Mouse (Mus musculus) heart, adult 8-10 months (tissue): ENCODE results near the gene Smim5. TPM values are rescaled to one million over a fixed set of nuclear protein-coding genes. Genes with fewer than 3 reads are reported as not detected.
"Not testable (repeated sequence)": the region's sequence is repeated elsewhere in the genome, so short reads cannot be mapped to it uniquely, and the experiment has no call there.

Experiments
- DNase-seq: peaks from one replicate; pipeline ENCODE4 v3.0.0; 2022; ENCODE audit warnings: low spot score
- total RNA-seq, 4 experiments: library from RNA; stranded (reverse); gene quantifications; 2 replicates each; pipeline ENCODE4 v1.2.4; 2022

The Smim5 gene
- total RNA-seq: 10 to 100 TPM; 11.0 to 28.2 (median 14.6) TPM

- DNase-seq: peak; percentile 69
These were observed at the start of gene Smim5 for GRCm38 (mm10) chr11:115899486-115900266. TSS of gene Smim5 (plus strand) at chr11:115899966.

DNA sequence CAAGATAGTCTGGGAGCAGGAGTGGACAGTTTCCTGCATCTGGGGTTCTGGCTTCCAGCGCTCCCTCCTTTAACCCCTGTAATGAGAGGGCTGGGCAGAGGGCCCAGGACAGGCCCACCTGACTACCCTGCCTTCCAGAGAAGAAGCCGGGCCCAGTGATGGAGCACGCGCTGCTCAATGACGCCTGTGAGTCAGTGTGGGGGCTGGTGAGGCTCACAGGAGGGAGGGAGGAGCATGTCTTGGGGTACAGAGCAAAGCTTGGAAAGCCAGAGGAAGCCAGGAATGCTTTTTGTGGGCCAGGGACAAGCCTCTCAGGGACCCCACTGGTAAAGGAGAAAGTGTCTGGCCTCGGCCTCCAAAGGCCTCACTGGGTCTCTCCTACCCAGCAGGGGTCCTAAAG, 45.1 kb upstream of the Smim5 start:
- no peak for DNase-seq

GRCm38 (mm10) chr11:115857146-115857545, 42.6 kb upstream of the Smim5 start:
- DNase-seq: not testable (repeated sequence)

DNA sequence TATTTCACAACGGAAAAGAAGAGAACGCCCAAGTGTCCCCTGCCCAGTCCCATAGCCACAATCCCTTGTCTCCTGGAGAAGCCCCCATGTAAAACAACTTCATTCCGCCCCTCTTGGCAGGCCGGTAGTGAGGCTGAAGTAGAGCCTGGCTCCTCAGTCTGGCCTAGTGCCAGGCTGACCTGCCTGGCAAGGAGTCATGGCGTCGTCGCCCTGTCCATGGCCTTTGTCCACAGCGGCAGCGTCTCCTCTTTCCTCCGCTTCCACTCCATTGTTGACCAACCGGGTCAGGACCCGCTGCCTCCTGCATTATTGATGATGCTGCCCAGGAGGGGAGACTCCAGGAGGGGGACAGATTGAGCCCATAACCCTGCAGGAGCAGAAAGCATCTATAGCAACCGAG, 41.8 kb upstream of the Smim5 start:
- DNase-seq: no peak

GRCm38 (mm10) chr11:115858354-115858753, 41.4 kb upstream of the Smim5 start, which contains the start of gene Myo15b:
TSS of gene Myo15b (plus strand) at chr11:115858406.
- no peak for DNase-seq

GRCm38 (mm10) chr11:115859143-115859945, 40.4 kb upstream of the Smim5 start:
- peak; percentile 69 for DNase-seq

- DNase-seq: no peak
These were observed 35.9 kb upstream of the Smim5 start for GRCm38 (mm10) chr11:115863895-115864294.

DNA sequence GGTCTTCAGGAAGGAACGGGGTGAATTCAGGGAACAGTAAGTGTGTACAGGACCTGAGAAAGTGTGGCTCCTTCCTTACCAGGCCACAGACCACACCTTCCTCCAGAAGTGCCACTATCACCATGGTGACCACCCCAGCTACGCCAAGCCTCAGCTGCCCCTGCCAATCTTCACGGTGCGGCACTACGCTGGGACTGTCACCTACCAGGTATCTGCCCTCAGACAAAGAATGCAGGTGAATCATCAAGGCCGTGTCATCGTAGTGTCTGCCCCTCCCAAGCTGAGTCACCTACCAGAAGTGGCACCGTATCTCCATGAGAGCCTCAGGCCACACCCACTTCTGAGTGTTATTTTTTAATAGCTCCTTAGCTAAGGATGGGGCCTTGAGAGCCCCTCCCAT, 30.4 kb upstream of the Smim5 start:
- no peak for DNase-seq

GRCm38 (mm10) chr11:115872437-115872836, 27.3 kb upstream of the Smim5 start:
- DNase-seq: no peak

DNA sequence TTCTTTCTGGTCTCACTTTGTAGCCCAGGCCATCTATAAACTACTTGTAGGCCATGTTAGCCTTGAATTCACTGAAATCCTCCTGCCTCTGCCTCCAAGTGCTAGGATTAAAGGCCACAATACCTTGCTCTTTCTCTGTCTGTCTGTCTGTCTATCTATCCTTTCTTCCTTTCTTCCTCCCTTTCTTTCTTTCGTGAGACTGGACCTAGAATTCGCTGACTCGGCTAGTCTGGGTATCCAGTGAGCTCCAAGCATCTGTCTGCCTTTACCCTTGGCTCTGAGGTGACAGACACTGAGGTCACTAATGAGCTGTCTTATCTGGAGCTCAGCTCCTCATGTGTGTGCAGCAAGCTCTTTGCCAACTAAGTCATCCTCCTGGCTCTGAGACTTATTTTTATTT, 23.8 kb upstream of the Smim5 start:
- DNase-seq: no peak

GRCm38 (mm10) chr11:115876438-115876837, 23.3 kb upstream of the Smim5 start:
- no peak for DNase-seq

DNA sequence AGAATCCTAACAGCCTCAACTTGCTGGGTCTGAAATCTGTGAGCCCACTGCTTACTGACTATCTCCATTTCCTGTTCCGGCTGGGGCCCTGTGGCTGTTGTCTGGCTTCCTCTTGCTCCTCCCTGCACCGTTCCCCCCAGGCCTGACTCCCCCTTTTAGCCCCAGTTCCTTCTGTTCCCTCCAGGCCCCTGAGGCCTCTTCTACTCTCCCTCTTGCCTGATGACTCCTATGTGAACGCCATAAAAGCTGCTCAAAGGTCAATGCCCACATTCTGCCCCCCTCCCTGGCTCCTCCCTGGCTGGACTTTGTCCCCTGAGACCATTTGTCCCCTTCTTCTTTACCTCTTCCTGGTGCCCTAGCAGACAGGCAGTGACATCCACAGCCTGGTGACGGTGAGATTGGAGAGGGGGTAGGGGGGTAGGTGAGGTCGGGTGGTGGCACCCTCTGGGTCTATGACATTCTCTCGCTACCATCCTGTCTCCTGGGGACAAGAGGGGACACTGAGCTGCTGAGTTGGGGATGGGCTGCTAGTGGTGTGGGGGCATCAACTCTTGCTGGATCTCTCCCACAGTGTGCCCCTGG, 22.5 kb upstream of the Smim5 start:
- DNase-seq: no peak

GRCm38 (mm10) chr11:115878071-115878470, 21.7 kb upstream of the Smim5 start:
- DNase-seq: no peak

- no peak for DNase-seq
These were observed 18.8 kb upstream of the Smim5 start for GRCm38 (mm10) chr11:115881002-115881401.

- DNase-seq: no peak
These were observed 16.5 kb upstream of the Smim5 start for GRCm38 (mm10) chr11:115883251-115883650.

DNA sequence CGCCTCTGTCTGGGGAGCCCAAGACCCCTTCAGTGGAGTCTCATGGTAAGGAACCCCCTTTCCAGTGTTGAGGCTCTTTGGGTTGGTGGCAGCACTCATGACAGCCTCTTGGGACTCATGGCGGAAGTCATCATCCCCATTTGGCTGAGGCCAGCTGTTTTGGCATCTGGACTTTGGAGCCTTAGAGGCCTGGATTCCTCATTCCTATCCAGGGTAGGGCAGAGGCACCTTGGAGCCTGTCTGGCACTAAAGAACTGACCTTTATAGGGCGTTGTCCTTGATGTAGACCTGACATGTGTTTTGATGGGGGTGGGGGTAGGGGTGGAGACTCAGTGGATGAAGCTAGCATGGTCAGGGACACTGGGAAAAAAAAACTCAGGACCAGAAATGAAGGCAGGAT, 15.4 kb upstream of the Smim5 start:
- no peak for DNase-seq

- no peak for DNase-seq
These were observed 14.5 kb upstream of the Smim5 start for GRCm38 (mm10) chr11:115885281-115885680.

DNA sequence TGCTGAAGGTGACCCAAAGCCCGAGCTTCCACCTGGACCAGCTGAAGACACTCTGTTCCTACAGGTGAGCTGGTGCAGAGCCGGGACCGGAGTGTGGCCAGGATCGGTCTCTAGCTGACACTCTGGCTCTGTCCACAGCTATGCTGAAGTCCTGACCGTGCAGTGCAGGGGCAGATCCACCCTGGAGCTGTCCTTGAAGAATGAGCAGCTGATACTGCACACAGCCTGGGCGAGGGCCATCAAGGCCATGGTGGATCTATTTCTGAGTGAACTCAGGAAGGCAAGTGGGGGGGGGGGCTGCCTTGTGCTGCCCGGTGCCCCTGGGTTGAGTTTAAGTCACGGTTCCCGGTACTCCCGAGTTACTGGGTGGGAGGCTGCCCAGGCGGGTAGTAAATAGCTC, 13.3 kb upstream of the Smim5 start:
- no peak for DNase-seq

DNA sequence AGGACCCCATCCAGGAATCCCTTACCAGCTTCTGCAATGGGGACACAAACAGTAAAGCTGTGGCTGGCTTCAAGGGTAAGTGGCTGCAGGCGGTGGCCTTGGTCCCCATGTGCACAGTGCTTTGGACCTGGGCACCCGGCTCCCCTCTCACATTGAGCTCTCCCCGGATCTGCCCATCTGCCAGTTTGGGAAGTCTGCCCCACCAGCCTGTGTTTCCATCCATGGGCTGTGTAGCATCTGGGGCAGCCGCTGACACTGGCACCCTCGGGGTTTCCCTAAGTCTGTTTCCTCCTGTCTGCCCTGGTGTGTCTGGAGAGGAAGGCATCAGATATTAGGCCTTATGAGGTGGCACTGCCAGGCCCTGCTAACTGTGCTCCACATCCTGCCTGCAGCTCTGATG, 11.7 kb upstream of the Smim5 start:
- DNase-seq: no peak

DNA sequence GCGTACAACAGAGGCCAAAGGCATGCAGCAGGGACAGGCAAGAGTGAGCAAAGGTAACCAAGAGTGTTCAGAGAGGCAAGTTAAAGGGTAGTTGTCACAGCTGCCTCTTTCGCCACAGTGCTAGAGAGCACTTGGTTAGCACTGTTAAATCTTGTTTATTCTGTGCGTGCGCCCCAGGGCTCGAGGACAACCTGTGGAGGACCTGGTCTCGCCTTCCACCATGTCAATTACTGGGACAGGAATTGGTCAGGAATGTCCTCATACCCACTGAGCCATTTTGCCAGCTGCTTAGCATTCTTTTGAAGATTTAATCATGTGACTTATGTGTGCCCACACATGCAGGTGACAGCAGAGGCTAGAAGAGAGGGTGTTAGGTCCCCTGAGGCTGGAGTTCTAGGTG, 10.6 kb upstream of the Smim5 start:
- no peak for DNase-seq

DNA sequence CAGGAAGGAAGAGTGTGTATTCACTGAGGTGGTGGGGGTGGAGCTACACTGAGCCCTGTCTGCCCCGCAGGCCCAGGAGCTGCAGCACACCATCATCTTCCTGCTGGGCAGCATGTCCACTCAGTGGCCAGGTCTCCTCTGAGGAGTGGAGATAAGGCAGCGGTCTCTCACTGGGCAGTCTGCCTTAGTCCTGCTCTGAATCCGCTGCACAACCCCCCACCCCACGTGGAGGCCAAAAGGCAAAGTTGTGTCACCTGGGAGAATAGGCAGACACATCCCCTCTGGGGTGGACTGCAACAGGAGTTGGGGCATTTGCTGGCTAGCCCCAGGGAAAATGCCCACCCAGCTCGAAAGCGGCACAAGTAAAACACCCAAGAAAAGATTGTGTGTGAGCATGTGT, 7.6 kb upstream of the Smim5 start:
- no peak for DNase-seq

GRCm38 (mm10) chr11:115893071-115893470, 6.7 kb upstream of the Smim5 start:
- DNase-seq: no peak
